Mouse (Mus musculus): ENCODE data around the gene Nt5dc2. TPM values are rescaled to one million over a fixed set of nuclear protein-coding genes. Genes with fewer than 3 reads are reported as not detected.
A peak's percentile ranks its signal among the peaks of the same experiment; 100 is the strongest.

Nt5dc2 gene
- polyA plus RNA-seq, 1 experiment from 2014 or later = 167 TPM

GRCm38 (mm10) chr14:31170963-31171362 lies 40.1 kb downstream of the Nt5dc2 start:
- WGBS (ENCODE audit: insufficient replicate concordance) = 82% methylated on average over 13 of the region's 13 CpGs
- Histone ChIP-seq H3K9ac (no peak overlapping the region), H3K27ac (replicated peaks) (no peak overlapping the region), H3K9me3 (replicated peaks) (no peaks in the 10 kb centered on the region), H3K36me3 (replicated peaks) (peaks cover 60% of the 10 kb centered on the region), H3K27me3 (peaks cover 27% of the 10 kb centered on the region), H3K4me3 (replicated peaks) (no peak overlapping the region), H3K4me1 (replicated peaks) (peaks cover 22% of the 10 kb centered on the region), H3K4me2 (no peak overlapping the region)
- ATAC-seq (ENCODE audit: insufficient read depth) = no peak

DNA sequence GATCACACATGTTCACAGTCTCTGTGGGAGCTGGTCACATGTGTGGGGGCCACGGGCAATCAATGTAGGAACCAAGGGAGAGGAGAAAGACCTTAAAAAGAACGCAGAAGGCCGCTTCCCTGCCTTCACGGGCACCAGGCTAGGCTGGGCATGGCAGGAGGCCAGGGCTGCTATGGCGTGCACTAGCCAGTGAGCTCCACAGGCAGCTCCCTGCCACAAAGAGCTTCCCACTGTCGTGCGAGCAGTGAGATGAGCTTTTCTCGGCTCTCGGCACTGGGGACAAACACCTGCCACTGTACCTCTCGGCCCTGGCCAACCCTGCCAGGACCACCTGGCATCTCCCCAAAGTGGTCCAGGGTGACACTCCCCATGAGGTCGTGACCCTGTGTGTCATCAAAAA lies 40.5 kb downstream of the Nt5dc2 start:
- H3K9ac ChIP-seq = no peak overlapping the region

DNA sequence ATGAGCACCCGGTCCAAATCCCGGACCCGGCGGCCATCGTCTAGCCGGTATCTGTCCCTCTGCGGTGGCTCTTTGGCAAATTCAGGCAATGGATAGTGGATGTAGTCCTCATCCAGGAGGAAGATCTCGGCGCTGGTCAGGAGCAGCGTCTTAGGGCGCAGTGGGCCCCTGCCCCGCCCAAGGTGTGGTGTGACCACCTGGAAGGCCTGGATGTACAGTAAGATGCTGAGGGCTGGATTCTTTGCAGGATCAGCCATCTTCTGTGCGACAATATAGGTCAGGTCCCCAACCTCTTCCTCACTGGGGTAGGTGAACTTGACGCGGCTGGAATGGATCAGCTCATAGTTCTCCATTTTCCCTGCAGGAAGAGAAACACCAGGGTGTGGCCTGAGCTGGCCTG lies 41.0 kb downstream of the Nt5dc2 start:
- Histone ChIP-seq H3K4me2 (no peak overlapping the region), H3K27ac (replicated peaks) (no peak overlapping the region), H3K27me3 (peaks cover 21% of the 10 kb centered on the region), H3K36me3 (replicated peaks) (peaks cover 69% of the 10 kb centered on the region), H3K9me3 (replicated peaks) (no peaks in the 10 kb centered on the region), H3K9ac (no peak overlapping the region), H3K4me3 (replicated peaks) (no peak overlapping the region), H3K4me1 (replicated peaks) (peaks cover 14% of the 10 kb centered on the region)
- no peak for ATAC-seq (ENCODE audit: insufficient read depth)
- 87% methylated on average over 15 of the region's 15 CpGs for WGBS (ENCODE audit: insufficient replicate concordance)

More for the DNA sequence above, 40.5 kb downstream of the Nt5dc2 start:
- ATAC-seq (ENCODE audit: insufficient read depth) = no peak
- Histone ChIP-seq H3K4me2 (no peak overlapping the region), H3K27ac (replicated peaks) (no peak overlapping the region), H3K27me3 (peaks cover 25% of the 10 kb centered on the region), H3K4me1 (replicated peaks) (peaks cover 19% of the 10 kb centered on the region), H3K9me3 (replicated peaks) (no peaks in the 10 kb centered on the region), H3K36me3 (replicated peaks) (peaks cover 64% of the 10 kb centered on the region), H3K4me3 (replicated peaks) (no peak overlapping the region)
- 82% methylated on average over 11 of the region's 11 CpGs for WGBS (ENCODE audit: insufficient replicate concordance)

DNA sequence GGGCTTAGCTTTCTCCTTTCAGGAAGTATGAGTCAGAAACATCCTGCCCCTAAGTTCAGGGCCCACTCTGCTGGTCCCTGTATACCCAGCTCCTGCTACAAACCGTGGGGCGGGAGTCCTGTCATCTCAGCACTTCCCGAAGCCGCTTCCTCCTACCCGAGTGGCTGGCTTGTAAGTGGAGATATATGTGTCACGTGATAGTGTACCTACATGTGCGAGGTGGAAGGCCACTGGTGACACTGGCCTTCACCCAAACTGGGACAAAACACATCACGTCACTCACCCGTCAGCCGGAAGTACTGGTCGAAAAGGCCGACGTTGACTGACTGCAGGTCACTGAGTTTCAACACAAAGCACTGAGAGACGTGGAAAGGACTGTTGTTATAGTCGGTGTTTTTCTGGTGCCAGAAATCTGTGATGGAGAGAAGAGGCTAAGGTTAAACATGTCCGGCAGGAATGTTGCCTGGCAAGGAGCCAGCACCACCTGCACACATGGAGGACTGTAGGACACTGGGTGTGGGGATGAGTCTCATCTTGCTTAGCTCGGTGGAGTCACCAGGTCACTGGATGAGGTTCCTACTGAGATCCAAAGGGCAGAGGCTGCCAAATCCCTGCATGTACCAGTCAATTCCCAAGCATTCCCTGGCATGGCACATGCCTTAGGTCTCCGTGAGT lies 42.1 kb downstream of the Nt5dc2 start:
- Histone ChIP-seq H3K4me1 (replicated peaks) (peaks cover 13% of the 10 kb centered on the region), H3K4me3 (replicated peaks) (no peak overlapping the region), H3K4me2 (no peak overlapping the region), H3K36me3 (replicated peaks) (peaks cover 80% of the 10 kb centered on the region), H3K27ac (replicated peaks) (no peak overlapping the region), H3K27me3 (peaks cover 12% of the 10 kb centered on the region), H3K9me3 (replicated peaks) (no peaks in the 10 kb centered on the region), H3K9ac (no peak overlapping the region)
- ATAC-seq (ENCODE audit: insufficient read depth) = peak; percentile 41
- 71% methylated on average over 18 of the region's 18 CpGs for WGBS (ENCODE audit: insufficient replicate concordance)

GRCm38 (mm10) chr14:31173537-31173936 lies 42.7 kb downstream of the Nt5dc2 start:
- H3K4me3 ChIP-seq (replicated peaks) = no peak overlapping the region
- peaks cover 10% of the 10 kb centered on the region; the same call in 1 of the 2 replicates for H3K4me1 ChIP-seq (replicated peaks)
- H3K36me3 ChIP-seq (replicated peaks) = peaks cover 84% of the 10 kb centered on the region
- H3K27ac ChIP-seq (replicated peaks) = no peak overlapping the region
- WGBS (ENCODE audit: insufficient replicate concordance) = 78% methylated on average over 7 of the region's 7 CpGs
- no peaks in the 10 kb centered on the region for H3K9me3 ChIP-seq (replicated peaks)
- no peak overlapping the region for H3K9ac ChIP-seq
- no peak overlapping the region for H3K4me2 ChIP-seq
- H3K27me3 ChIP-seq = peaks cover 5% of the 10 kb centered on the region
- ATAC-seq (ENCODE audit: insufficient read depth) = no peak

DNA sequence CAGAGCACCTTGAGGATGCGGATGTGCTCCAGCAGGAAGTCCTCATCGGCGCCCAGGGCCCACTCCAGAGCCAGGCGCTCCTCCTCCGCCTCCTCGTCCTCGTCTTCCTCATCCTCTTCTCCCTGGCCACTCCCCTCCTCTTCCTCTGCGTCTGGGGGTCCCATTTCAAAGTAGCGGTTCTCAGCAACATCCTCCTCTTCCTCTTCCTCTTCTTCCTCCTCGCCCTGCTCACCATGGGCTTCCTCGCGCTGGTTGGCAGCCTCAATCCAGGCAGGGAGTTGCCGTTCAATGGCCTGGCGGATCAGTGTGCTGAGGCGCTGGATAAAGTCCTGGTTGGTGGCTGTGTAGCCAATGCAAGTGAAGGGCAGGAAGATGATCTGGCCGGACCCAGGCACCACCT lies 46.4 kb downstream of the Nt5dc2 start:
- Histone ChIP-seq H3K4me2 (no peak overlapping the region), H3K9ac (no peak overlapping the region), H3K4me3 (replicated peaks) (no peak overlapping the region), H3K36me3 (replicated peaks) (peaks cover 92% of the 10 kb centered on the region), H3K9me3 (replicated peaks) (no peaks in the 10 kb centered on the region), H3K27me3 (no peaks in the 10 kb centered on the region), H3K4me1 (replicated peaks) (peaks cover 8% of the 10 kb centered on the region), H3K27ac (replicated peaks) (no peak overlapping the region)
- WGBS (ENCODE audit: insufficient replicate concordance) = 78% methylated on average over 16 of the region's 16 CpGs
- no peak for ATAC-seq (ENCODE audit: insufficient read depth)

- peaks cover 13% of the 10 kb centered on the region for H3K4me1 ChIP-seq (replicated peaks)
- ATAC-seq (ENCODE audit: insufficient read depth) = no peak
- no peaks in the 10 kb centered on the region for H3K9me3 ChIP-seq (replicated peaks)
- WGBS (ENCODE audit: insufficient replicate concordance) = 79% methylated on average over 5 of the region's 5 CpGs
- H3K9ac ChIP-seq = no peak overlapping the region
- H3K36me3 ChIP-seq (replicated peaks) = peaks cover 92% of the 10 kb centered on the region
- H3K27ac ChIP-seq (replicated peaks) = no peak overlapping the region
- no peaks in the 10 kb centered on the region for H3K27me3 ChIP-seq
- H3K4me2 ChIP-seq = no peak overlapping the region
- no peak overlapping the region for H3K4me3 ChIP-seq (replicated peaks)
These were observed 46.9 kb downstream of the Nt5dc2 start for GRCm38 (mm10) chr14:31177715-31178114.

GRCm38 (mm10) chr14:31179677-31180365 lies 49.0 kb downstream of the Nt5dc2 start:
- Histone ChIP-seq H3K9me3 (replicated peaks) (no peaks in the 10 kb centered on the region), H3K9ac (no peak overlapping the region), H3K27me3 (no peaks in the 10 kb centered on the region), H3K4me1 (replicated peaks) (peaks cover 33% of the 10 kb centered on the region), H3K27ac (replicated peaks) (no peak overlapping the region), H3K36me3 (replicated peaks) (peaks cover 92% of the 10 kb centered on the region), H3K4me2 (no peak overlapping the region), H3K4me3 (replicated peaks) (no peak overlapping the region)
- no peak for ATAC-seq (ENCODE audit: insufficient read depth)
- WGBS (ENCODE audit: insufficient replicate concordance) = 79% methylated on average over 12 of the region's 12 CpGs

GRCm38 (mm10) chr14:31181512-31181911 lies 50.7 kb downstream of the Nt5dc2 start:
- no peak overlapping the region for H3K9ac ChIP-seq
- no peak for ATAC-seq (ENCODE audit: insufficient read depth)
- no peak overlapping the region for H3K4me3 ChIP-seq (replicated peaks)
- 0 out of 2 replicates have a peak overlapping the region, but pooled peaks have one; percentile 16 for H3K4me2 ChIP-seq
- no peaks in the 10 kb centered on the region for H3K9me3 ChIP-seq (replicated peaks)
- H3K4me1 ChIP-seq (replicated peaks) = peaks cover 38% of the 10 kb centered on the region
- no peaks in the 10 kb centered on the region for H3K27me3 ChIP-seq
- 73% methylated on average over 4 of the region's 4 CpGs for WGBS (ENCODE audit: insufficient replicate concordance)
- H3K36me3 ChIP-seq (replicated peaks) = peaks cover 92% of the 10 kb centered on the region
- H3K27ac ChIP-seq (replicated peaks) = no peak overlapping the region

DNA sequence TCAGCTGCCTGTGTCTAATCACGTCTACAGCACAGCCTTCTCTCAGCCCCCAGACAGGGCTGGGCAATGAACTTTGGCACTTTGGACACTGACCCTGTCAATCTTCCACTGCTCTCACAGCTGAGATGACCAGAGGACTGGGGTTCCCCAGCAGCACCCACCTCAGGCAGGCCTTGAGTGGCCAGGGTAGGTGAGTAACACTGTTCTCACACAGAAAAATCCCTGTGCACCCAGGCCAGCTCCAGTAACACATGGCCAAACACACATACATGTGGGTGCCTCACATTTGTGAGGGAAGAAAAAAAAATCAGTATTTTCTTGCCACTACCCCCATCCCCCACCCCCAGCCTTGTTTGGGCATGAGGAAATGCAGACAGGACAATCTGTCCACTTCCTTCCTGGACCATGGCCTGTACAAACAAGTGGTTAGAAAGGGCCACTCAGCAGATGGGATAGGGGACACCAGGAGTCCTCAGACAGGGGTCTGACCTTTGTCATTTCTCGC lies 52.0 kb downstream of the Nt5dc2 start:
- Histone ChIP-seq H3K4me2 (peak overlapping the region; percentile 16), H3K4me3 (replicated peaks) (peak overlapping the region; percentile 6; the same call in 1 of the 2 replicates), H3K27ac (replicated peaks) (peak overlapping the region; percentile 80), H3K9ac (no peak overlapping the region), H3K4me1 (replicated peaks) (peaks cover 44% of the 10 kb centered on the region), H3K9me3 (replicated peaks) (no peaks in the 10 kb centered on the region), H3K27me3 (no peaks in the 10 kb centered on the region), H3K36me3 (replicated peaks) (peaks cover 92% of the 10 kb centered on the region)
- 59% methylated on average over 2 of the region's 2 CpGs for WGBS (ENCODE audit: insufficient replicate concordance)
- ATAC-seq (ENCODE audit: insufficient read depth) = peak; percentile 75

- ATAC-seq (ENCODE audit: insufficient read depth) = no peak; the same call in 1 of the 2 replicates
- no peak overlapping the region for H3K9ac ChIP-seq
- peak overlapping the region; percentile 16; the same call in 1 of the 2 replicates for H3K4me2 ChIP-seq
- H3K36me3 ChIP-seq (replicated peaks) = peaks cover 93% of the 10 kb centered on the region
- no peaks in the 10 kb centered on the region for H3K27me3 ChIP-seq
- no peaks in the 10 kb centered on the region for H3K9me3 ChIP-seq (replicated peaks)
- no peak overlapping the region for H3K4me3 ChIP-seq (replicated peaks)
- WGBS (ENCODE audit: insufficient replicate concordance) = 59% methylated on average over 5 of the region's 5 CpGs
- peak overlapping the region; percentile 80 for H3K27ac ChIP-seq (replicated peaks)
- peaks cover 44% of the 10 kb centered on the region for H3K4me1 ChIP-seq (replicated peaks)
These were observed 52.7 kb downstream of the Nt5dc2 start for GRCm38 (mm10) chr14:31183541-31183940.
